Mouse (Mus musculus) embryo, embryonic 11.5 days (tissue): ENCODE measurements around the gene Cadm1.

Experiments used
- DNase-seq: peaks from one replicate; pipeline ENCODE4 v3.0.0-alpha.2; 2012; ENCODE audit warnings: low read depth, low spot score

The Cadm1 gene

DNA sequence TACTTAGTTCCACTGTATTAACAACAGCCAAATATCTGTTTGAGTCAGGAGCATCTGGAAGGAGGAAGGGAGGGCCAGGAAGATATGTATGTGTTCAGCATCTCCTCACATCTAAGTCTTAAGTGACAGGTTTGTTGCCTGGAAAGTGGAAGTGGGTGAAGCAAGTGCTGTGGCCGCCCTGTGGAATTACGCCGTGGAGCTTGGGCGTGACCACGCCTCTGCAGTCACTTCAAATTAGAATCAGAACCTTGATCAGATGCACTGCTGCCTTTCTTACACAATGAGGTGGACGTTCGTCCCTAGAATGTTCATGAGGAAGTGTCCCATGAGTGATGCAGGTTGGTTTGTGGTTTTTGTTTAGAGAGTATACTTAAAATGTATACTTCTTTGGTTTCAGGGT is 131.6 kb downstream of the Cadm1 start:
- no peak for DNase-seq

DNA sequence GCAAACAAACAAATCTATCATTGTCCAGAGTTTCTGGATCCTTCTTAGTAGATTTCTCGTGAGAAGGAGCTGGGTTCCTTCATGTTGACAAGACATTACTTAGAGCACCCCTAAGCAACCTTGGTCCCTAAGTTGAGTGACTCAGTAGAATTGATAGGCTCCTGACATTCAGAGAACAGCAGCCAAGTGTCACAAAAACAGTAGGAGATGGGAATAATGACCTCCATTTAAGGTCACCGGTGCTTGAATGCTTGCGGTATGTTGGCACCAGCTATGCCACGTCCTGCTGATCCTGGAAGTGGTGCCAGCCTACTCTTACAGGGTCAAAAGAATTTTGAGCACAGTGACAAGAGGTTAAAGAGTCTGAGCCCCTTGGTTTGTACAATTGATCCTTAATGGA is 139.2 kb downstream of the Cadm1 start:
- no peak for DNase-seq

DNA sequence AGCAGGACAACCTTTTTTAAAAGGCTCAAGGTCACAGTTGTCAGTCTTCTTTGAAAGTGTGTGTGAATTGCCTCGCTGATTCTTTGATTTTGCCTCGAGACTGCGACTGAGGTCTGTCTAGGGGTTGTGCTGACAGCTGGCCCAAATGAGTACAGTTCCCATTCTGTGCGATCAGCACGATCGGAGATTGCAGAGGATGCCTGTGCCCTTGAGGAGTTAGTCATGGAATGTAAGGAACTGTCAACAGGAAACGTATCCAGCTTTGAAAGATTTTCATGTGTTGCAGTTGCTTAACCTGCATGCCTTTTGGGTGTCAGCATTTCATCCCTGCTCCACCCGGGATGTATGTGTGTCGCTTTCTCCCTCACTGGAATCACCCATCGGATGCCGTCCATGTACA is 141.6 kb downstream of the Cadm1 start:
- no peak for DNase-seq

DNA sequence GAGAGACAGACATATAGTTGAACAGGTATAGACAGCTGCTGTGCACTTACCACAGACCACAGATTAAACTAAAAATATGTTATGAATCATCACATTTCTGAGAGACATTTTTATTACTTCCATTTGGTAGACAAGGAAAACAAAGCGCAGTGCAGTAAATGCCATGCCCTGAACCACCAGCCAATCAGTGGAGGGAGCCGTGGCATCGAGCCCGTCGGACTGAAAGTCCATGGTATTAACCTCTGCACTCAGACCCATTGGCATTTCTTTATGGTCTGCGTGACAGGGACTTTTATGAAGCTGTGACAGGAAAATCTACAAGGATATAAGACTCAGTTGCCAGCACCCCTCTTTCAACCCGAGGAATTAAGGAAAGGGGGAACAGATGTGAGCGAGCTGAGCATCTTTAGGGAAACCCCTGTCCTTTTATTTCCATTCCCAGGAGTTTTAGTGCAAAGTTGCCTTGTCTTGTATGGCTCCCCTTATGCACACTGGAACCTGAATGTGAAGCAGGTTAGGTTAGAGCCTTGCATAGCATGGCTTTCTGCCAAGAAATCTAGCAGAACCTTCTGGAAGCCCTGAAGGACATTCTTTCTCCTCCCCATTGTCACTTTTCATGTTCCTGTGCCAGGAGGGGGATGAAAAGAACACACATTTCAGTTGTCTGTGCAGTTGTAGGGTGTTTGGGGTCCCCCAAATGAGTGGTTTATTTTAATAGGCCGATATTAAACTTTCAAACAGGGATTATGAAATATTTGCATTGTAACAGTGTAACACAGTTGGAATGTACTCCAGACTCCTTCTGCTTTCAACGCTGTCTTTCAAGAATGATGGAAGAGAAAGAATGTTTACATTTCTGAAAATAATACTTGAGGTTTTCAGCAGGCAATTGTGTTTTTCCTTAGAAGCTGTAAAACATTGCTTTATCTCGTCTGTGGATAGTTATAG is 145.1 kb downstream of the Cadm1 start:
- DNase-seq = no peak

GRCm38 (mm10) chr9:47686881-47687280 is 156.9 kb downstream of the Cadm1 start:
- DNase-seq = no peak

DNA sequence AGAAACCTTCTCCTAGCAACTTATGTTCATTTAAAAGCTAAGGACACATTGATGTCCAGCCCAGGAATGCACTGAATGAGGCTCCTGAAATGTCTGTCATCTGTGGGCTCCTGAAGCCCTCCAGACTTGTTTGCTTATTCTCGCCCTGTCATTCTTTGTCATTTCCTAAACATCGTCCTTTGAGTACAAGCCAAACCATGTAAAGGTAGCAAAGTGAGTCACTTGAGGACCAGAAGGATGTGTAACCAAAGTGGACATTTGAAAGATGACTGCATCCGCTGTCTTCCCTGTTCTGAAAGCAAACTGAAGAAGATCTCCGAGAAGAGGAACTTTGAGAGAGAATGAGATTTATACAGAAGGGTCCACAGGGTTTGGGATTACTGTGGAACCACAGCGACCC is 157.6 kb downstream of the Cadm1 start:
- DNase-seq = no peak

GRCm38 (mm10) chr9:47688297-47688696 is 158.3 kb downstream of the Cadm1 start:
- DNase-seq = no peak

GRCm38 (mm10) chr9:47692911-47693310 is 162.9 kb downstream of the Cadm1 start:
- DNase-seq = no peak

DNA sequence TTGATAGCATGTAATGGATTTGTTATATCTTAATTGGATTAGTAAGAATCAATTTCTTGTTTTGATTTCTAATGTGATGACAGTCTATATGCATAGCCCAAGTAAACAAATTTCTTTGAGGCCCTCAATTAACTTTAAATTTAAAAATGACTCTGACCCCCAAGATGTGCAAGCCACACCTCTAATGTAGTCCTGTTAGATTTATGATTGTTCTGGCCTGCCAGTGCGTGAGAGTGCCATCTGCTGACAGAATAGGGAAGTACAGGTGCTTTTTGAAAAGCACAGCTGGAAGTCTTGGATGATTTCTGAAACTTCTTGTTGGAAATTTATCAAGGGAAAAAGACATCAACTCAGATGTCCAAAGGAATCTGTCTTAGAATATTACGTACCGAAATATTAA is 169.1 kb downstream of the Cadm1 start:
- DNase-seq = peak; percentile 24

- DNase-seq = no peak
Measured at GRCm38 (mm10) chr9:47700021-47700420, 170.0 kb downstream of the Cadm1 start.

DNA sequence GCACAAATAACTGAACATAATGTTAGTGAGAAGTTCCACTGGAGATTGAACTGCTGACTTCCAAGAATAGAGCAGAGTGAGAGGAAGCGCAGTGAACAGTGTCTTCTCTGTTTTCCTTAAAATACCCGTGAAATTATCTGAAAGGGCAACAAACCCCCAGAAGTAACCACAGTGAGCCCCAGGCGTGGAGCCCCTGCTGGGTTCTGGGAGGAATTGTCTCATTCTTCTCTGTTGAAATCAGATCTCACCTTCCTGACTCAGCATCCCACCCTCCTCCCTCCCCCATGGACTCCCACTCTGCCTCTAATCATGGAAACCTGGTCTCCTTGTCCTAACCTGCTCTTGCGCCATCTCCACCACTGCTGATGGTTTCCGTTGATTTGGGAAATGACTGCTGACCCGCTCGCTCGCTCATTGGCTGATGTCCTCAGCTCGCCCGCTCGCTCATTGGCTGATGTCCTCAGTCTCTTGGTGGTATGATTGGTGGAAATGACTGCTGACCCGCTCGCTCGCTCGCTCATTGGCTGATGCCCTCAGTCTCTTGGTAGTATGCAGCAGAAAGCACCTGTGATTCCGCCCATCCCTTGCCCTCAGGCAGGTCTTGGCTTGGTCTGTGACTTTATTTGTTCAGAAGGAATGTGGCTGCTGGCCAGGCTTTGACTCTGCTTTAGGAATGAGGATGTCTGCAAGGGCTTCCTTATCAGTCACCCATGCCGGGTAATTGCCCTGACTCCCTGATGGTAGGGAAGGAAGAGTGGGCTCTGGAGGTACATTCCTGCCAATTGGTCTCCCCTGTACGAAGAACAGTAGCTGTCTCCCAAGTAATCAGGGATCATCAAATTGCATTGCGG is 173.3 kb downstream of the Cadm1 start:
- no peak for DNase-seq

DNA sequence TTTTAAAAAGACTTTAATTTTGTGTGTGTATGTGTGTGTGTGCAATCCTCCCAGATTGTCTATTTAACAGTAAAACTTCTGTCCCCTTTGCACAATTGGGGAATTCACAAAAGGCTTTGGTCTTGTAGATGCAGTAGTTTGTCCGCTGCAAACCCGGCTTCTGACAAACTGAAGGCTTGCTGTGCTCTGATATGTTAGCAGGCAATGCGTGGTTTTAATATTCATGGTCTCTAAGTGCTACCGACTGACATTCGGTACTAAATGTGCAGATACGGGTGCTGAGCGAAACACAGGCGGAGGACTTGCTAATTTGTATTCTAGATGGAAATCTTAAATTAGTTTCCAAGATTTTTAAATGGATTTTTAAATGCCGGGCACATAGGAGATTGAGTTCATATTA is 176.4 kb downstream of the Cadm1 start:
- DNase-seq = no peak

- DNase-seq = no peak
Measured at GRCm38 (mm10) chr9:47707326-47707725, 177.4 kb downstream of the Cadm1 start.

DNA sequence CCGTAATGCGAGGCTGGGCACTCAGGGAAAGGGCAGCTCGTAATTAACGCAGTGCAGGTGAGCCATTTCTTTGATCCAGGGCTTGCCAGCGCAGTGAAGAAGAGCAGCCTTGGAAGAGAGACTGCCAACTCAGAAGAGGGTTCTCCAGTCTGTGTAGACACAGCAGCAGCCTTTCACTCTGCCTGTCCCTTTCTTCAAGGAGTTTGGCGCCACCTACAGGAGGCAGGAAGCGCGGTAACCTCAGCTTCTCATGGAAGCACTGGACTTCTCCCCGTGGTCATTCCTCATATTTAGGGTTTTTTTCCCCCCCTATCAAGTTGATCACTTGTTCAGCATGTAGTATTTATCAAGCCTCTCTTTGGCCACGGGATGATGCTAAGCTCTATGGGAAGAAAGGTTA is 178.3 kb downstream of the Cadm1 start:
- peak; percentile 67 for DNase-seq

DNA sequence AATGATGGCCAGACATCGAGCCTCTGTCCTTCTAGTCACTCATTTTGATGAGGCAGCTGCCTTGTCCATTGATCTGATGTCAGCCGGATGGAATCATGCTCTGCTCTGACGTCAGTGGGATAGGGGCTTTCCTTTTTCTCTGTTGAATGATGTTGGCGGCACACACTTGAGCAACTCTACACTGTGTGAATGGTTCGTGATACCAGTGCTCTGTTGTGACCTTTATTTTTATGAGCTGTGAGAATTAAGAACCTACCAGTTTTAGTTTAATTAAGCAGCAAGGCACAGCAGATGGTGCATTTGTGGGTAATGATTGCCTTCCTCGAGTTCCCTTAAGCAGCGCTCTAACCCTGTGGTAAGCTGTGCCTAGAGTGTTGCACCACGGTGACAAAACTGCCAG is 181.0 kb downstream of the Cadm1 start:
- no peak for DNase-seq

GRCm38 (mm10) chr9:47714541-47714940 is 184.6 kb downstream of the Cadm1 start:
- DNase-seq = no peak

DNA sequence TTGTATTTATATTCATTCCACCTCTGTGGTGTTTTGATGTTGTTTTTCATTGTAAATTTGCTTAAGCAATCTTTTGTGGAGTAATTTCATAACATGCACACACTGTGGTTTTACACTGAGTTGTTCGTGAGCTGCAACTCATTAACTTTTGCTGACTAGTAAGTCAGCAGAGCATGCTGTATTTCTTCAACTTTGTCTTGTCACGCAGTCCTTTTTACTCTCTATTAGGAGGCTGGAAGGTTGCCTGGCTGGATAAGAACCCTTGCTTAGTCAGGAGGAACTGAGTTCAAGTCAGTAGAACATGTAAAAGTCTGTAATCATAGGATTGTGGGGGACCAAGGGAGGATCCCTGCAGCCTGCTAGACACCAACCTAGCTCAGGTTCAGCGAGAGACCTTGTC is 185.4 kb downstream of the Cadm1 start:
- DNase-seq = no peak

- DNase-seq = no peak
Measured at GRCm38 (mm10) chr9:47716883-47717282, 186.9 kb downstream of the Cadm1 start.

- no peak for DNase-seq
Measured at GRCm38 (mm10) chr9:47727611-47728010, 197.6 kb downstream of the Cadm1 start.

- no peak for DNase-seq
Measured at GRCm38 (mm10) chr9:47728852-47729251, 198.9 kb downstream of the Cadm1 start.

GRCm38 (mm10) chr9:47730247-47730646 is 200.3 kb downstream of the Cadm1 start:
- no peak for DNase-seq

GRCm38 (mm10) chr9:47733780-47734451 is 203.9 kb downstream of the Cadm1 start:
- no peak for DNase-seq
